Mouse (Mus musculus): ENCODE measurements at regions not wholly inside any gene's neighbourhood (a gene's known extent, or its start where the extent isn't known, plus 50 kb on each side); places are given as distances from the start of the nearest gene placed in this dataset.
A peak's percentile ranks its signal among the peaks of the same experiment; 100 is the strongest.

DNA sequence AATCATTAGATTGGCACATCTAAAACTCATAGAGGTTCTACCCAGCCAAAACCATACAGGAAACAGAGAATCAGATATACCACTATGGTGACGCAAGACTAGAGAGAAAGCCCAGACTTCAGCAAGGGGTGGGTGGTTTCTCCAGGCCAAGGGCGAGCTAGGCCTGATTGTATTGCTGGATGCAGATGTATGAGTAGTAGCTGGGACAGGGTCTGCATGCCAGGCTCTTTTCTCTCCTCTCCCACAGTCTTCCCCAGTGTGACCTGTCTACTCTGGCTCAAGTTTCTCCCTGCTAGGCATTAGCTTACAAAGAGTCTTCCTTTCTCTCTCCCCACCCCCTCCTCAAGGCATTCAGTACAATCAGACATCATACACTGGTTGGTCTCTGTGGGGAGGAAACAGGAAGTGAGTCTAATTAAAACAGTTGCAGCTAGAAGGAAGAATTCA lies 181.8 kb upstream of the Sesn3 start:
- DNase-seq (ENCODE audit: low spot score), result no peak

DNA sequence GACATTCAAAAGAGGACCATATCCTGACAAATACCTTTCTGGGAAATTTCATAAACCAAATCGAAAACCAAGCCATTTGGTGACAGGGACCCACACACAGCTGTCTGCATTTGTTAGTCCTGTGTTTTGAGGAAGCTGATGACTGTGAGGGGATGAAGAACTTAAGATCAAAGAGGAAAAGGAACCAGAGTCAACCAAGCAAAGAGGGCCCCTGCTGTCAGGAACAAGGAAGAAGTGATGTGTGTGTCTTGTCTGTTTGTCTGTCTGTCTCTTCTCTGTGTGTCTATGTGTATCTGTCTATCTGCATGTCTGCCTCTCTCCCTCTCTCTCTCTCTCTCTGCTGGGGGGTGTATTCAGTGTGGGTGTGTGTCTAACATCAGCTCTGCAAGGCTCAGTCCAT lies 171.3 kb upstream of the Sesn3 start:
- no peak for DNase-seq (ENCODE audit: low spot score)

DNA sequence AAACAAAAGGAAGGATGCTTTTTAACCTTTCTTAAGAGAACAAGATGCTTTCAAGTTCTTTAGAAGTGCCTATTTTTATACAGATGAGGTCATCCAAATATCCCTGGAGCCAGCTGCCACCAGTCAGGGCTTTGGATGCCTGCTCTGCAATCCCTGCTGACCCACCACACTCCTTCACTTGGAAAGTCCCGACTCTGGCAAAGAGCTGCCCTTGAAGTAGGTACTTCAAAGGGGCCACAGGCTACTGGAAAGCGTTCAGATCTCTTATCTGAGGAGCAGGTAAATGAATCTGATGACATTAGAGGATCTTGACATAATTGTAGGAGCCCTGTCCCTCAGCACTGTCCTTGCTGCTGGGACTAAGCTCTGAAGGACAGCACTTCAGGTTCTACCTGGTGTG lies 169.9 kb upstream of the Sesn3 start:
- no peak for DNase-seq (ENCODE audit: low spot score)

DNA sequence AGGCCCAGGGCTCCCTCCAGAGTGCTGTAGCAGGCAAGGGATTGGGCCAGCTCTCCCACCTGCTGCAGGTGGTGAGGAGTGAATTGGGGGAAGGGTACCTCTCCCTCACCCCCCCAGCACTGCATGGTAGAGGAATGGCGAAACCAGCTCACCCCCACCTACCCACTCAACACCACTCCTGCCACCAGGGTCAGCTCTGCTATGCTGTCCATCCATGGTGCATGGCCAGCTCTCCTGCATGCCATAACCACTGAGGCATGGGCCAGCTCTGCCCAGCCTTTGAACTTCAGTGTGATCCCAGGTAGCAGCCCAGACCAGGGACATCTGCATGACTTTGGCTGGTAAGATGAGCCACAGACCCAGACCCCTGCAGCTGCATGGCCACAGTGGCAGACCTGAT lies 168.5 kb upstream of the Sesn3 start:
- DNase-seq (ENCODE audit: low spot score), result no peak

DNA sequence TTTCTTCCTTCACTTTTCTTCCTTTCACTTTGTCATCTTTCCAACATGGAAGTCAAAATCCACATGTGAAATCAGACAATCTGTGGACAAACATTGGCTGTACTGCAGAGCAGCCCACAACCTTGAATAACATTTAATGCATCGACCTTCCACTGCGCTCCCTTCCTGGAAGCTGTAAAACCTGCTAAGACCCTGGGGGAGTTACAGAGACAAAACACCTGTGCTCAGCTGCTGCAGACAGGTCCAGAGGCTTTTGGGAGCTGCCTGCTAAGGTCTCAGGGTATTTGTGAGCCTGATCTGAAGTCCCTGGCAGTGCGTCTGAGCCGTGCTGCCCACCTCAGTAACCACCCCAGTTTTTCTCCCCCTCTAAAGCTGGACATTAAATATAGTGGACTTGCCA lies 166.1 kb upstream of the Sesn3 start:
- DNase-seq (ENCODE audit: low spot score), result no peak

DNA sequence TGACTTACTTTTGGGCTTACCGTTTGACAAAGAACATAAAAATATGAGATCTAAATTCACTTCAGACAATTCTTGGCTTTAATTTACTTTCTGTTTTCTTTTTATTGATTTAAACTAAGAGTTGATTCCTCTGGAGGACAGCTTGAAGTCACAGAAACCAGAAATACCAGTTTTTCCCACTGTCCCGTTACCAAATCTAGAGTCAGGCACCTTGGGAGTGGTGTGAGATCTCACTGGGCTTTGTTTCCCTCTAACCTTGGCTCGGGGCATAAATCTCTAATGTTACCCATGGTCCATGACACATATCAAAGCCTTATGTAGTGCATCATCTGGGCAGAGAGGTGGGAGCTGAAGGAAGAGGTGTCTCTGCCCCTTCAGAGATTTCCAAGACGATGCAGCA lies 165.4 kb upstream of the Sesn3 start:
- no peak for DNase-seq (ENCODE audit: low spot score)

DNA sequence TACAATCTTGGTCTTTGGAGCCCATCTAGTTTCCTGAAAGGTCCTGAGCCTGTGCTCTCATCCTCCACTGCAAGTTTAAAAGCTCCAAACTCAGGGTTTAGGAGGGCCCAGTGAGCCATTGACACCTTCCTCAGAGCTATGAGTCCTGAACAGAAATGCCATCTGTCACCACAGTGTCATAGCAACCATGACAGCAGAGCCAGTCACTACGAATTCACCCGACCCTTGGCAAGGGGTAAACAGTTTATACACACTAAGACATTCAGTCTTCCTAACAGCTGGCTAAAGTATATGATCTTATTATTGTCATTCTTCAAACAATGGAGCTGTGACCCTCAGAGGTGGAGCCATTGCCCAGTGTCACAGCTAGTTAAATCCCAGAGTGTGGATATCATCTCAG lies 163.2 kb upstream of the Sesn3 start:
- no peak for DNase-seq (ENCODE audit: low spot score)

DNA sequence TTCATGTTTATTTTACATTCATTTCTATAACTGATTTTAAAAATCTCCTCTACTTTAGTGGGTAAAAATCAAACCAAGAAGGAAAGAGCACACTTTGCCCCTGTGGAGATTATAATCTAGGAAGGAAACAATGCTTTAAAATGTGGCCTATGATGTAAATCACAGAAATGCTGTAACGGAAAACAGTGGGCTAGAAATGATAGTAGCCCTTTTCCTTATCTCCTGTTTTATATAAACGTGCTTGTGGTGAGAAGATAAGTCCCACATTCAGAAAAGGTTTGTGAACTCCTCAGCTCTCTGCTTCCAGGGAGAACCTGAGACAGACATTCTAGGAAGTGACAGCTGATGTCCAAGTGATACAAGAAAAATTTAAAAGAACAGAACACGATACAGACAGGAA lies 159.3 kb upstream of the Sesn3 start:
- DNase-seq (ENCODE audit: low spot score), result no peak

DNA sequence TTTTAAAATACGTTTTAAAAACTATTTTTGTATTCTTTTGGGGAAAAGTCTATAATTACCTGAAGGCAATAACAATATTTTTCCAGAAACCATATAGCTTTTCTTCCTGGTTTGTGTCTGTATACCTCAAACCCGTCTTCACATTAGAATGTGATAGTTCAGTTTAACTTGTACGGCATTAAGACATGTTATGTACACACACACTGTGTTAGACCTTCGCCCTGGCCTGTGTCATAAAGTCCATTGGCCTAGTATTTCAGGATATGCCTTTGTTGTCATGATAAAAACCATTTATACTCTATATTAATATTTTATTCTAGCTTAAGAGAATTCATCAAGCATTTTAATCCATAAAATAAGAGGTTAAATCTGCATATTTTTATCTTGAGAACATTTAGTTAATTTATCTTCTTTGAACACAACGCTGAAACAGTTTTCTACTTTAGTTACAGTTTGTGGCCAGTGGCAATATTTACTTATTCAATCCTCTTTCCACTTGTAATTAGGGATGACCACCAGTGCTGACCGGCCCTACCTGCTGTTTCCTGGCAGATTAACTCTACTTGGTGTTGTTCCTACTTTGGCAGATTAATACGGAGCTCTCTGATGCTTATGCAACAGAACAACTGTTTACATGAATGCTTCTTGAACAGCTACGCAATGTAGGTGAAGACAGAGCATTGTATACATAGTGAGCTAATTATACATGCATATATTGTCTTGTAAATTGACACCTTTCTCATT lies 158.6 kb upstream of the Sesn3 start:
- no peak for DNase-seq (ENCODE audit: low spot score)

DNA sequence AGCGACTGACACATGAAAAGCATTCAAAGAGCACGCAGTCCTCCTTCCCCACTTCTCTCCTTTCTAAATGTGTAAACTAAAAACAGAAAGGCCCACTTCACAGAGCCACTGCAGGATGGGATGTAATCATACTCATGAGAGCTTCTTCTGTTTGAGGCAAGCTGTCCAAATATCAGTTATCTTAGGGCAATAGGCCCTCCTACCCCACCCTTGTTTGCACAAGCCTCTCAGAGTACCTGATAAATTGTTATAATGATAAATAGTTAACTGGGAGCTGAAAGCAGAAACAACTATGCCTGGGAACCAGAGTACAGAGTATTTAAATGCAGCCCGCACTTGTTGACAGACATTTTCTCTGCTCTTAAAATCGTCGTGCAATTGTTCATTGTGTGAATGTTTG lies 141.5 kb upstream of the Sesn3 start:
- DNase-seq (ENCODE audit: low spot score), result no peak

DNA sequence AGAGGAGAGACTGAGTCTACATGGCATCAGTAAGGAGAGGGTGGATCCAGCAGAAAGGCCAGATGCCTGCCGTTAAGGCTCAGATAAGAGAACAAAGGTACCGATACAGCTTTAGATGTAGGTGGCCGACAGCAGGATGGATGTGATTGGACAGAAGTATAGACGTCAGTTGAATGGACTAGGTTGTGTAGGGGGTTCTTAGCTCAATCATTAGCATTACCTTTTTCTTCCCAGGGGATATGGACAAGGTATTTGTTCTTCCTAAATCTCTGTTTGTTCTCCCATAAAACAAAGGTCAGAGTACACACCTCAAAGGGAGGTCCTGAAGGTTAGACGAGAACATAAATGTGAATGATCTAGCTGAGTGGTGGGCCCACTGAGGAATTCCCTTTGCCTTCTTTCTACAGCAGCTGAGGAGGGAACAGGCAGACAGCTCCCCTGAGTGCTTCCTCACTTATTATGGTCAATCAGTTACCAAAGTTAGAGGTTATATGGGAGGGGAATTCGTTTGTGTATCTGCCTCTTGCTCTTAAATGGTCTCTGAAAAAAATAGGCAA lies 139.9 kb upstream of the Sesn3 start:
- DNase-seq (ENCODE audit: low spot score), result no peak

DNA sequence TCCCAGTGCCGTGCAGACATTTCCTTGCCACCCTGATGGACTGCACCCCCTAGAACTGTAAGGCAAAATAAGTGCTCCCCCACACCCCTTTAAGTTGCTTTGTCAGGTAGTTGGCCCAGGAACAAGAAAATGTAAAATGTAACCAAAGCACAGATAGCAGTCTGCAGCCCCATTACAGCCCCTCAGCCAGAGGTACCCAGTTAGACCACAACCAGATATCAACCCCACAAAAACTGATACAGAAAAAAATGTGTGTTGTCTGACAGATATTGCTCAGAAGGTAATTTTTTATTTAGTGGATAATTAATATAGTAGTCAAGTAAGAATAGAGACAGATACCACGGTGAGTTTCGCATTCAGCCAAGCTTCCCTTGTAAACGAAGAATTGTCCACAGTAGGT lies 133.5 kb upstream of the Sesn3 start:
- no peak for DNase-seq (ENCODE audit: low spot score)

DNA sequence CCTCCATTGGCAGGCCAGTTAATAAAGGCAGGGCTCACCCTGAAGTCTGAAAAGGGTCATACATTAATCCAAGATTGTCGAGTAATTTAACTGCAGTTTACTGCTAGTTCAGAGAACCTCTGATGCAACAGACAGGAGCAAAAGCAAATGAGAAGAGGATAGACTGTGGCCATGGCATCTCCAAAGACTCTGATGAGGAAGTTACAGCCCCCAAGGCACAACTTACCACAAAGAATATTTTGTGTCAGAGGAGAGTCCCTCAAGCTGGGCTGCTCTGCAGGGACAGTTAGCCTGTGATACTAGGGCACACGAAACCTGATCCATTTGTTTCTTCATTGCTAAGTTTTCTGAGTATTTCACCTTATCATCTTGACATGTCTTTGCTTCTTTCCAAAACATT lies 130.9 kb upstream of the Sesn3 start:
- no peak for DNase-seq (ENCODE audit: low spot score)

DNA sequence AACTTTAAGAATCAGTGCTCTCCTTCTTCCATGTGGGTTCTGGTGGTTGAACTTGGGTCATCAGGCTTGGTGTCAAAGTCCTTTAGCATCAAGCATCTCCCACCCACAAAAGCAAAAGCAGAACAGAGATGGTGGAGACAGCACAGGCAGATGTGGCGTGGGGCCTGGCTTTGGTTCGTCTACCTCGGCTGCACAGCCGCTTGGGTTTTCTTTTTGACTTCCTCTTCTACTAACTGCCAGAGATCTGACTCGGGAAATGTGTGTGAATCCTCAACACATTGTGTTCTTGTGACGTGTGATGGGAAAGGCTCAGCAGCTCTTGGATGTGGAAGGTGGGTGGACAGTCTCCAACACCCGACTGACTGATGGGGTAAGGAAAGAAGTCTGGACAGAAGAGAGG lies 127.8 kb upstream of the Sesn3 start:
- no peak for DNase-seq (ENCODE audit: low spot score)

DNA sequence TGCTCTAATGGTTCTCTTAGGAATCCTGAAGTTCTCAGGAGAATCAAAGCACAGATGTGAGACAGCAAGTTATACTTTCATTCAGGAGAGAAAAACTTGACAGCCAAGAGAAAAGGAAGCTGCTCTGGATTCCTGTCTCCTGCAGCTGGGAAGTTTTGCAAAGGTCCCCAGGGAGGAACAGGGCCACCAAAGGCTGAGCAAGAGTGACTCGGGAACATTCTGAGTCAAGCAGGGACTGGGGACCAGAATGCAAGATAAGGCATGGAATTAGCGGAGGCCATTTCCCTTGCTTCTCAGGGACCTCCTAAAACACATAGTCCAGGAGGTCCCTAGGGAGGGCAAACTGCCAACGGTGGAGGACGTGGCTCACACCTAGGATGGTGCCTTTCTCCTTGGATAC lies 127.1 kb upstream of the Sesn3 start:
- no peak for DNase-seq (ENCODE audit: low spot score)

DNA sequence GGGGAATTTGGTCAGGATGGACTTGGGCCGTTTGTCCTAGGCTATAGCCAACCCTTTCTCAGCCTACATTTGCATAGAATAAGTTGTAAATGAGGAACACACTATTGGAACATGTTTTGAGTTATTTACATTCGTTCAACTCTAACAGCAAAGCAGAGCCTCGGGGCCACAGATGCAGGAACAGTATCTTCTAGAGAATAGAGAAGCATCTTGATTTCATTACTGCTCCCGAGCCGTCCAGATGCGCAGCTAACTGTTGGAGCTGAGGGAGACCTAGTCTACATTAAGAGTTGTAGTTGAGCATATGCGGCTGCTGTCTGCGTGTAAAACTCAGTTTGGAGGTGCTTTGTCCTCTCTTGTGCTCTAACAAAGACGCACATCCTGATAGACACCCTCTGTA lies 124.6 kb upstream of the Sesn3 start:
- no peak for DNase-seq (ENCODE audit: low spot score)

DNA sequence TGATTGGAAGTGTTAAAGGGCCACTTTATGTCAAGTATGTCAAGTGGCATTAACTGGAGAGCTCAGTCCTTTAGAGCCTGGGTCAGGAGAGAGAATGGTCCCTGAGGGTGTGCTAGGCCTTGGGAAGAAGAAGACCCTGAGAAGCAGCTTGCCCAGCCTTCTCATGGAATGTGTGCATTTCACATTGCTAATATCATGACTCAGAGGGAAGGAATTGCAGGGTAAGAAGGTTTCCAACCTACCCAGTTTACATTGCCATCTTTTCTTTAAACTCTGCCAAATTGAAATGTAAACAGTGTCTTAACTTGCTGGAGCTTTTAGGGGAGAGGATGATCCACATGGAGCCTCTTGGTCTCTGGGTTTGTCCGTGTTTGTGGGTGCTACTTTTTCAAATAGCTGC lies 117.9 kb upstream of the Sesn3 start:
- no peak for DNase-seq (ENCODE audit: low spot score)

DNA sequence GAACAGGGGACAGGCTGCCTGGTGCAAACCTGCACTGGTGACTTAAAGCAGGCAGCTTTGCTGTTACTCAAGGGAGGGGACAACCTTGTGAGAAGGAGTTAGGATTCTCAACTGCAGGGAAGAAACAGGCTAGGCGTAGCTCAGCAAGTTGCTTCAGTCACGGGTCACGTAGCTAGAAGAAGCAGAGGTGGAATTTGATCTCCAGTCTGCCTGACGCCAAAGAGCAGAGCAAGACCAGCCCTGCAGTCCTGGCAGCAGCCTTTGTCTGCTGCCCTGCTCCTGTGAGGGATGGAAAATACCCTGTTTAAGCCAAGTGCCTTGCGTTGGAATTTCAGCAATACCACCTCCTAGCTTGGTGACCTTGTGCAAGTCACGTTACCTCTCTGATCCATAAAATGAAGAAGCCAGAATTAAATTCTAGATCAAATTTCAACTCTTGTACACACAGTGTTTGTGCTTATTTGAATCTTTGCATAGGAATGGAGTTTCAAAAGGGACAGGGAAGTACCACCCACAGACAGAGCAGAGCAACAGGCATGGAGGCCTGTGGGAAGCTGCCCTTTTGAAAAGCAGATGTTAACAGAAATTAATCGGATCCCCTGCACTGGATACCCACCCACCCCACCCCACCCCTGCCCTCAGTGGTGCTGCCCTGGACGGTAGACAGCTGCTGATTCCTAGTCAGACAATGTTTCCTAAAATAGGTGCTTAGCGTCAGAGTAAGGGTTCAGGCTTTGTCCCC lies 116.6 kb upstream of the Sesn3 start:
- DNase-seq (ENCODE audit: low spot score), result no peak

DNA sequence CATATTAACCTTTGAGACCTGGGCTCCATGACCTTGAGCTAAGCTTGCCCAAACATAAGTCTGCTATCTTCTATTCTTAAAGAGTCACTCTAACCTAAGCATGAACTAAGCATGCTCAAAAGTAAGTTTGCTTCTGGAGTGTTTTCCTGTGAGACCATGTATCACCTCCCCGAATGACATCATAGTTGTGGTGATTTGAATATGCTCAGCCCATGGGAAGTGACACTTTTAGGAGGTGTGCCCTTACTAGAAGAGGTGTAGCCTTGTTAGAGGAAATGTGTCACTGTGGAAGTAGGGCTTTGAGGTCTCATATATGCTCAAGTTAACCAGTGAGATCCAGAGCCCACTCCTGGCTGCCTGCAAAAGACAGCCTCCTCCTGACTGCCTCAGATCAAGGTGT lies 114.7 kb upstream of the Sesn3 start:
- DNase-seq (ENCODE audit: low spot score), result no peak

DNA sequence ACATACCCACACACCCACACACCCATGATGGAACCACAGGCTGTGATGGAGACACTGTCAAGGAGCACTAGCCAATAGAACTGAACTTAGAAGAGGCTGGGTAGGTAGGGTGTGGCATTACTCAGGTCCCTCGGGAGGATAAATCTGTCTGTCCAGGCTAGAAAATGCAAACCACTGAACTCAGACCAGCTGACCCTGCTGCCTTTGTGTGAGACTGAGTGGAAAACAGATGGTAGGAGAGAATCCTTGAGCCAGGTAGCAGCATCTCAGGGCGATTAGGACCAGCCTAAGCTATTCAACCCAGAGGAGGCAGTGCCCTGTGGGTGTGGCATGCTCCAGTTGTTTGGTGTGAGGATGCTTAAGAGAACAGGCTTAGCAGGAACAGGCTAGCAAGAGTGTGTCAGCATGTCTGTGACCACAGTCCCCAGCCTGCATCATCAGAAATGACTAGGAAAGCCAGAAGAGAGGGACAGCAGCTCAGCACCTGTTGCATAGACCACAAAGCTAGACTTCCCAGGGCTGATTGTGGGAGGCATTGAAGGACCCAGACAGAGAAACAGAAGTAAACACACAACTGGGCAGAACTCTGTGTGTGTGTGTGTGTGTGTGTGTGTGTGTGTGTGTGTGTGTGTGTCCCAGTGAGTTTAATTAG lies 103.2 kb upstream of the Sesn3 start:
- no peak for DNase-seq (ENCODE audit: low spot score)

DNA sequence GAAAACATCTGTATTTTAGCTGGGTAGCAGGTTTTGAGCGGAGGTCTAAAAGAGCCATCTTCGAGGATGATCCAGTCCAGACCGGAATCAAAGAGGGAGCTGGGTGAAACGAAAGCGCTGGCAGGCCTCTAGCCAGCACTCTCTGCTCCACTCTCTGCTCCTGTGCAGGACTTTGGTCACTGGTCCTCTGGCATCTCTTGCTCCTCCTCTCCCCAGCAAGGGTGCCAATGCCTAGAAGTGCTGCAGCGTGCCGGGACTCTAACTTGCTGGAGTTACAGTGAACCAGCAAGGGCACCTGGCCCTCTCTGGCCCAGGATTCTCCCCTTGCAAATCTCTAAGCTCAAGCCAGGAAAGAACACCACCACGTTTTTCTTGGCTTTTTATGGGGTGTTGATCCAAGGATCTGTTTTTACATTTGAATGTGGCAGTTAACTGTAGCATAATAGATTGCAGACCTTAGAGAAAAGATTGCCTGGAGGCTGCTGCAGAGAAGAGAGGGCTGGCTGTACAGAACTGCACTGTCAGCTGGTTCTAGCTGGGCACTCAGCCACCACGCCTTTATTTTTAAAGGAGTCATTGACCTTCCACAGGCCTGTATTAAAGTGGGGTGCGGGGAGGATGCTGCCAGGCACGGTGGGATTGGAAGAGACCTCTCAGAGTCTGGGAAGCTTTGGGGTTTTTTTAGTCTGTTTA lies 101.1 kb upstream of the Sesn3 start:
- DNase-seq (ENCODE audit: low spot score), result peak; percentile 73

DNA sequence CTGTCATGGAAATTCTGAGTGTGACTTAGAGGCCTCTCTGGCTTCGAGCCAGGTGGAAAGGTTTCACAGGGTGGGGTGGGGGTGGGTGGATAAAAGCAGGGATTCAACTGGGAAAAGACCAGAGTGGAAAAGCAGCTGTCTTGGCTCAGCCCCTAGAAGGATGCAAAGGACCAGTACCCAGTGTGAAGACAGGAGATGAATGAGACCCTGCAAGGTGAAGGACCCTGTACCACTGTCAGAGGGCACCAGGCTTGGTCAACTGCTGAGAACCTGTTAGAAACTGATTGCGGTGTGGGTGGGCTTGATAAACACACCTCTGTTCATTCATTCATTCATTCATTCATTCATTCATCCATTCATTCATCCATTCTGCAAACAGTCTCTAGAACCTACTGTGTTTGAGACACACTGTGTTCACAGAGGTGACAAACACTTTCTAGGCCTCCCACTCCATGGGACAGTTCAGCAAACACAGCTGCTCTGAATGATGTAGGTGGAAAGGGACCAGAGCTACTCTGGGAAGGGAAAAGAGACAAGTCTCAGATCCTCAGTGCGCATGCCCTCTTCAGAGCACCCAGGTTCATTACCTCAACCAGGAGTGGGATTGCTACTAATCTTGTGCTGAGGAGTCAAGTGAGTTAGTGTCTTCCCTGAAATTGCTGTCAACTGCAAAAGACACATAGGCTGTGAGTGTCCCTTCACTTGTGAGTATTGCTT lies 100.4 kb upstream of the Sesn3 start:
- DNase-seq (ENCODE audit: low spot score), result no peak

All from ovary, postnatal 14 days (tissue).